Mouse (Mus musculus) left cerebral cortex, postnatal 14 days (tissue): ENCODE data around the gene Cntnap5c. TPM values are rescaled to one million over a fixed set of nuclear protein-coding genes. Genes with fewer than 3 reads are reported as not detected.

Source experiments
- DNase-seq, 2 experiments: peaks; one replicate each; pipeline ENCODE4 v3.0.0; 2021 to 2022; ENCODE audit warnings: low spot score in 2 of 2, mixed read lengths in 1 of 2
- intact Hi-C: fragments of 180-260 bp; cut with DNase I; formaldehyde crosslinking; loops from one replicate; pipeline ENCODE4 v1.15.1; 2025
- total RNA-seq, 2 experiments: library from RNA; stranded (reverse); gene quantifications; 2 replicates each; pipeline ENCODE4 v1.2.3; 2021

Gene Cntnap5c
- total RNA-seq, 2 experiments from 2014 or later: 6.5 to 7.9 TPM

GRCm38 (mm10) chr17:58437443-58437842, 668.1 kb downstream of the Cntnap5c start:
- no peak for DNase-seq
- intact Hi-C loops: no loop called here

Other genes starting within 250 kb of the Cntnap5c start
- gene Vmn2r120, start 224.1 kb upstream of the Cntnap5c start, total RNA-seq: under 1 TPM in 1 of 2 experiments, not detected in 1; 0.04 TPM
- not detected for gene Gm21834, start 27.4 kb upstream of the Cntnap5c start, total RNA-seq